Mouse (Mus musculus): Measurements from ENCODE around the gene Gm21981.

DNA sequence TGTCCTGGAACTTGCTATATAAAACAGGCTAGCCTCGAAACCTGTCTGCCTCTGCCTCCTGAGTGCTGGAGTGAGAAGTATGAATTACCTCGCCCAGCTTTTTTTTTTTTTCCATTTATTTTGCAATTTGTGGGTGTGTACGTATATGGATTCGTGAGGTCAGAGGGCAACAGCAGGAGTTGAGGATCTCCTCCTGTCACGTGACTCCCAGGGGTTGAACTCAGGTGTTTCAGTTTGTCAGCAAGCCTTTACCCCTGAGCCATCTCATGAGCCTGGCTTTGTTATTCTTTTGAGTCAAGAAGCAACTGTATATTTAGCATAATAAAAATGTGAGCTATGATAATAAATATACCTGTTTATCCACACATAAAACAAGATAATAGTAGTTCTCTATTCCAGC lies 38.6 kb downstream of the Gm21981 start:
- TF ChIP-seq POLR2A (IDR thresholded peaks at IDR 0.05; ENCODE audit: control insufficient read depth, extremely low read depth, insufficient read depth, low read length, poor library complexity) = no peak
- no peak for TF ChIP-seq CTCF (IDR thresholded peaks at IDR 0.05; ENCODE audit: borderline replicate concordance, control insufficient read depth, extremely low read depth, insufficient read depth, low read length, poor library complexity)

Data from thymus, adult 2 months (tissue).